Mouse (Mus musculus) cortical plate, adult 2 months (tissue): ENCODE measurements at regions not wholly inside any gene's neighbourhood (a gene's known extent, or its start where the extent isn't known, plus 50 kb on each side); places are given as distances from the start of the nearest gene placed in this dataset.

ENCODE experiments used
- CTCF ChIP-seq: fragments of 200-500 bp; IDR thresholded peaks from 2 replicates; pipeline ENCODE4 v1.5.1; 2011; ENCODE audit warnings: mild to moderate bottlenecking, control low read depth, low read length; ENCODE audit not compliant: insufficient read depth; ENCODE audit errors: extremely low read depth
- POLR2A ChIP-seq: fragments of 200-500 bp; IDR thresholded peaks from 2 replicates; pipeline ENCODE4 v1.6.1; 2011; ENCODE audit warnings: mild to moderate bottlenecking, low read length, control low read depth; ENCODE audit not compliant: insufficient read depth; ENCODE audit errors: extremely low read depth

DNA sequence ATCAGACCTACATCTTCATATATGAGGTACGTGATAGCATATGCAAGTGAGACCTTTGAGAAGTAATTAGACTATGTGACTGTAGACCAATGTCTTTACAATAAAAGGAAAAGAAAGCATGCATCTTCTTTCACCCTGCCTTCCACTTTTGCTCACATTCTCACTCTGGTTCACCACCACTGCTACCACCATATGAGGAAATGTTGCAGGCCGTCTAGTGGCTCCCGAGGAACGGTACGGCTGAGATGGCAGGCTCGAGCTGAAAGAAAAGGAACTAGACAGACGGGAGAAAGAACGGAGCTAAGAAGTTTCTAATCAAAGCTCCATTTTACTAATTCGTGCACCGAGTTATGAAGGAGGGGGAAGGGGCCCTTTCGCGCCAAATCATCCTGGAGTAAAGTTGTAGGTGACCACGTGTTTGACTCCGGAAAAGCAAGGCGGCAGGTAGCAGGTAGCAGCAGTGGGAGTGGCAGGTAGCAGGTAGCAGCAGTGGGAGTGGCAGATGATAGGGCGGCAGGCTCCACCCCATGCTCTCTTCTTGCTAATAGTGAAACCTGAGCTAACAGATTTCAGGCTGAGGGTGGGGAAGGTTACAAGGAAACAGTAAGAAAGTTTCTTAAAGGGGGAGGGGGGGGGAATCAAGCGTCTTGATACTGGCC lies 125.9 kb upstream of the Gm34302 start:
- TF ChIP-seq CTCF, result no peak
- no peak for TF ChIP-seq POLR2A
